Mouse (Mus musculus): ENCODE results near the gene Ksr2.
A peak's percentile ranks its signal among the peaks of the same experiment; 100 is the strongest.

The Ksr2 gene

DNA sequence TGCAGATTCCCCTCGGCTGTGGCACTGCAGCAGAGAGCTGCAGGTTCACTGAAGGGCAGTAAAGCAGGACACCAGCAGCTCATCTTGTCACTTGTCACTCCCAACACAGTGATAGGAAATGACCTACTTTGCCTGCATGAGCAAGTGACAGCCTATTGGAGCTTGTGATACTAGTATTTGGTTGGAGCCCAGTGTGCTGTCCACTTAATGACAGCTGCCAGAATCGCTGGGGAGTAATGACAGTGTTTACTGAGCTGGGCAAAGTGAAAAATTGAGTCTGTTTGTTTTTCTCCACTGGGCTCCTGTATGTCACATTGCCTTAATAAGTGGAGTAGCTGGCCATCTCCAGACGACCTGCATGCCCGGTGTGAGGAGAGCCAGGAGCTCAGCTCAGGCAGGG, 33.6 kb upstream of the Ksr2 start:
- H3K27me3 ChIP-seq (ENCODE audit: insufficient read depth, low read length), result no peaks in the 10 kb centered on the region
- TF ChIP-seq NANOG (IDR thresholded peaks at IDR 0.05; ENCODE audit: borderline replicate concordance, low read length), result no peak
- TF ChIP-seq CTCF (conservative IDR thresholded peaks at IDR 0.05; ENCODE audit: low read length), result no peak
- no peak for TF ChIP-seq POU5F1 (IDR thresholded peaks at IDR 0.05; ENCODE audit: borderline replicate concordance, low read length)
- H3K36me3 ChIP-seq (ENCODE audit: insufficient read depth, low read length), result peaks cover 100% of the 10 kb centered on the region
- H3K4me1 ChIP-seq (replicated peaks; ENCODE audit: low read depth, low read length), result peaks cover 93% of the 10 kb centered on the region
- no peak overlapping the region for H3K4me3 ChIP-seq (replicated peaks; ENCODE audit: low read length)
- no peaks in the 10 kb centered on the region for H3K9me3 ChIP-seq (ENCODE audit: low read length)

DNA sequence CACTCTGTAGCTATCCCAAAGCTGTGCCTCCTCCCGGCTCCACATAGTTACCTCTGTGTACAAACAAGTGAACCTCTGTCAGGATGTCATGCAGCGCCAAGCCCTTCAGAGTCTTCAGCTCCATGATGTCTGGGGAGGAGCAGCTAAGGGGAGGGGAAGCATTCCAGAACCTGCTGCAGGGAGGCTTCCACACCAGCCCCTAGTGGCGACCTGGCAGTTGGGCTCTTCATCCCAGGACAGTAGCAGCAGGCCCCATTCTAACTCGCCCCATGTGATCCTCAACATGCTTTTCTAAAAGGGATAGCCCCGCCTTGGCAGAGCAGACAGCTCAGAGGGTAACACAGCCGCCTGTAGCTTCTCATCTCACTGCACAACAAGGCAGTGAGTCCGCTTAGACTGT, 32.0 kb upstream of the Ksr2 start:
- H3K4me1 ChIP-seq (replicated peaks; ENCODE audit: low read depth, low read length), result peaks cover 93% of the 10 kb centered on the region
- H3K9me3 ChIP-seq (ENCODE audit: low read length), result no peaks in the 10 kb centered on the region
- peak overlapping the region; percentile 35; the same call in 1 of the 2 replicates for H3K4me3 ChIP-seq (replicated peaks; ENCODE audit: low read length)
- TF ChIP-seq CTCF (conservative IDR thresholded peaks at IDR 0.05; ENCODE audit: low read length) (peak; percentile 24), NANOG (IDR thresholded peaks at IDR 0.05; ENCODE audit: borderline replicate concordance, low read length) (no peak), POU5F1 (IDR thresholded peaks at IDR 0.05; ENCODE audit: borderline replicate concordance, low read length) (no peak)
- H3K36me3 ChIP-seq (ENCODE audit: insufficient read depth, low read length), result peaks cover 100% of the 10 kb centered on the region
- no peaks in the 10 kb centered on the region for H3K27me3 ChIP-seq (ENCODE audit: insufficient read depth, low read length)

DNA sequence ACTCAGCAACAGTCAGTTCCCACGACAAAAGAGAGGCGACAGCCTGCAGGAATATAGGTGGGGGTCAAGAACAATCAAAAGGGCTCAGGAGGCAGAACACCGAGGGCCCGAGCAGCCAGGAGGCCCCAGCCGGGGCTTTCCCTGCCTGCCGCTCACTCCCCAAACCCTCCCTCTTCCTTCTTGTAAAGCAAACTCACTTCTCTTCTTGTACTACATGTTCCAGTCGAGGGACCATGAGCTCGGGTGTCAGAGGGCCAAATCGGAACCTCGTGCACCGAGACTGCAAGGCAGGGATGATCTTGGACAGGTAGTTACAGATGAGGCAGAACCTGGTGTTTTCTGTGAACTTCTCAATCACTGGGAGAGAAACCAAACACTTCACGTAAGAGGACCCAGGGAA, 30.6 kb upstream of the Ksr2 start:
- TF ChIP-seq CTCF (conservative IDR thresholded peaks at IDR 0.05; ENCODE audit: low read length), result no peak
- no peak for TF ChIP-seq NANOG (IDR thresholded peaks at IDR 0.05; ENCODE audit: borderline replicate concordance, low read length)
- no peak for TF ChIP-seq POU5F1 (IDR thresholded peaks at IDR 0.05; ENCODE audit: borderline replicate concordance, low read length)
- H3K4me1 ChIP-seq (replicated peaks; ENCODE audit: low read depth, low read length), result peaks cover 98% of the 10 kb centered on the region
- no peaks in the 10 kb centered on the region for H3K27me3 ChIP-seq (ENCODE audit: insufficient read depth, low read length)
- no peaks in the 10 kb centered on the region for H3K9me3 ChIP-seq (ENCODE audit: low read length)
- H3K4me3 ChIP-seq (replicated peaks; ENCODE audit: low read length), result 0 out of 2 replicates have a peak overlapping the region, but pooled peaks have one; percentile 10
- peaks cover 99% of the 10 kb centered on the region for H3K36me3 ChIP-seq (ENCODE audit: insufficient read depth, low read length)

DNA sequence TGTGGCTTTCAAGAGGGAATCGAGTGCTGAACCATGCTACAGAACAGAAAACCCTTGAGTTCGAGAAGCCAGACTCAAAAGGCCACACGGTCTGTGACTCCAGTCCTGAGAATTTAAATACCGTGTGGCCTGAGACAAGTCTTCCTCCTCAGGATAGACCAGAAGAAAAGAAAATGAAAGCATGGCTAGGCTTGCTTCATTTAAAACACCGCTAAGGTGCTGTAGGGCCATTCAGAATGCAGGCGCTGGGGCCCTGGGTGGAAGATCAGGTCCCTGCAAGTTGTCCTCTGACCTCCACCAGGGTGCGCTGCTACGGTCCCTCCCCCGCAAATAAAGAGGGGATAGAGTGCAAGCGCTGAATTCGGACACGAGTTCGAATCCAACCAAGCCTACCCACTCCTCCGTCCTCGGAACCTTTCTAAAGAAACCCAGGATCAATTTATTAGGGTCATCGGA, 25.5 kb upstream of the Ksr2 start:
- H3K4me1 ChIP-seq (replicated peaks; ENCODE audit: low read depth, low read length), result peaks cover 56% of the 10 kb centered on the region
- TF ChIP-seq POU5F1 (IDR thresholded peaks at IDR 0.05; ENCODE audit: borderline replicate concordance, low read length) (no peak), CTCF (conservative IDR thresholded peaks at IDR 0.05; ENCODE audit: low read length) (peak; percentile 65), NANOG (IDR thresholded peaks at IDR 0.05; ENCODE audit: borderline replicate concordance, low read length) (no peak)
- no peaks in the 10 kb centered on the region for H3K27me3 ChIP-seq (ENCODE audit: insufficient read depth, low read length)
- H3K36me3 ChIP-seq (ENCODE audit: insufficient read depth, low read length), result peaks cover 65% of the 10 kb centered on the region
- H3K9me3 ChIP-seq (ENCODE audit: low read length), result peaks cover 29% of the 10 kb centered on the region
- peak overlapping the region; percentile 100 for H3K4me3 ChIP-seq (replicated peaks; ENCODE audit: low read length)

DNA sequence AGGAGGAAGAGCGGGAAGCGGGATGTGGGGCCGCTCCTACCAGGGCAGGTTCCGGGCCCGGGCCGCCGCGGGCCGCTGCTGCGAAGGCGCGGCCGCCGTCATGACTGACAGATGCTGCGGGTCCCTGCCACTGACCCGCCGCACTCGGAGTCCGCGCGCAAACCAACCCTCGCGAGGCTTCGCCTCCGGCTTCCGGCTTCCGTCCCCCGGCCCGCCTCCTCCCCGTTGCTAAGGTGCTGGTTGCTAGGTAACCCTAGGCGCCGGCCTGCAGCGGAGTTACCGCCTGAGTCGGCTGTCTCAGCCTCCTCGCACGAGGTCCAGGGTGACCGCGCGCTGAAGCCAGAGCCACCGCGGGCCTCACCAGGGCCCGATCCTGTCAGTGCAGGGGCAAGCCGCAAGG, 24.9 kb upstream of the Ksr2 start, which contains the start of gene Rfc5:
Gene Rfc5, minus strand, starts transcription at position 171 of the 400 bp plus-strand sequence.
- Histone ChIP-seq H3K4me1 (replicated peaks; ENCODE audit: low read depth, low read length) (peaks cover 50% of the 10 kb centered on the region), H3K9me3 (ENCODE audit: low read length) (peaks cover 34% of the 10 kb centered on the region), H3K36me3 (ENCODE audit: insufficient read depth, low read length) (peaks cover 59% of the 10 kb centered on the region), H3K4me3 (replicated peaks; ENCODE audit: low read length) (peak within 1 kb of the TSS; percentile 100), H3K27me3 (ENCODE audit: insufficient read depth, low read length) (no peaks in the 10 kb centered on the region)
- no peak for TF ChIP-seq CTCF (conservative IDR thresholded peaks at IDR 0.05; ENCODE audit: low read length)
- TF ChIP-seq NANOG (IDR thresholded peaks at IDR 0.05; ENCODE audit: borderline replicate concordance, low read length), result no peak
- no peak for TF ChIP-seq POU5F1 (IDR thresholded peaks at IDR 0.05; ENCODE audit: borderline replicate concordance, low read length)

DNA sequence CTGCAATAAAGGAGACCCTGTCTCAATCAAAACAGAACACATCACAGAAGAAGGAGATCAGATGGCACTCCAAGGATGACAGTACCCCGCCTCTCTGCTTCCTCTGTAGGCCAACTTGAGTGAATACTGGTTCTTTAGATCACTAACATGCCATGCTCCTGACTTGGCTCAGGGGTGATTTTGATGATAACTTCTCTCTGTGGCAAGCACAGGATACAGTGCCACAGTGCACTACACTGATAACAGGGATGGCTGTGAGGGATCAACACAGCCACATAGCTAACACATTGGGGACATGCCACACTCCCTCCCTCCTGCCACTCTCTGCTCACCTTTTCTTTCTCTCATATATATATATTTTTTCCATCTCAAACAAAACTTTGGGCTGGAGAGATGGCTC, 22.9 kb upstream of the Ksr2 start:
- no peak overlapping the region for H3K4me3 ChIP-seq (replicated peaks; ENCODE audit: low read length)
- H3K36me3 ChIP-seq (ENCODE audit: insufficient read depth, low read length), result peaks cover 43% of the 10 kb centered on the region
- peaks cover 44% of the 10 kb centered on the region for H3K4me1 ChIP-seq (replicated peaks; ENCODE audit: low read depth, low read length)
- no peaks in the 10 kb centered on the region for H3K27me3 ChIP-seq (ENCODE audit: insufficient read depth, low read length)
- H3K9me3 ChIP-seq (ENCODE audit: low read length), result peaks cover 52% of the 10 kb centered on the region
- TF ChIP-seq CTCF (conservative IDR thresholded peaks at IDR 0.05; ENCODE audit: low read length), result no peak
- TF ChIP-seq NANOG (IDR thresholded peaks at IDR 0.05; ENCODE audit: borderline replicate concordance, low read length), result no peak
- TF ChIP-seq POU5F1 (IDR thresholded peaks at IDR 0.05; ENCODE audit: borderline replicate concordance, low read length), result no peak

DNA sequence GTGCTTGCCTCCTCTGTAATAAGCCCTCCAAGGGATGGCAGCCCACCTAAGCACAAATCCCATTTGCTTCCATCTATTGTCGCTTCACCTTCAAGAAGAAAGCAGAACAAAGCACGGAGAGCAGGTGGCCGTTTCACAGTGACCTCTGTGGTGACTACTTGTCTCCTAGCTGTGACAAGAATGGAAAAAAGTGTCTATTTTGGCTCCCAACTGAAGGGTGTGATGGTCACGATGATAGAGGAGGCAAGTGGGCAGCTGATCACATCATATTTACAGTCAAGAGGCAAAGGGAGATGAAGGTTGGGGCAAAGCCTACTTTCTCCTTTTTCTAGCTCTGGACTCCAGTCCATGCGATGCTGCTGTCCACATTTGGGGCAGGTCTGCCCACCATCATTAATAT, 18.0 kb upstream of the Ksr2 start:
- Histone ChIP-seq H3K9me3 (ENCODE audit: low read length) (peaks cover 48% of the 10 kb centered on the region), H3K36me3 (ENCODE audit: insufficient read depth, low read length) (peaks cover 21% of the 10 kb centered on the region), H3K27me3 (ENCODE audit: insufficient read depth, low read length) (no peaks in the 10 kb centered on the region), H3K4me3 (replicated peaks; ENCODE audit: low read length) (peak overlapping the region; percentile 79), H3K4me1 (replicated peaks; ENCODE audit: low read depth, low read length) (peaks cover 49% of the 10 kb centered on the region)
- TF ChIP-seq CTCF (conservative IDR thresholded peaks at IDR 0.05; ENCODE audit: low read length) (no peak), POU5F1 (IDR thresholded peaks at IDR 0.05; ENCODE audit: borderline replicate concordance, low read length) (no peak), NANOG (IDR thresholded peaks at IDR 0.05; ENCODE audit: borderline replicate concordance, low read length) (no peak)

DNA sequence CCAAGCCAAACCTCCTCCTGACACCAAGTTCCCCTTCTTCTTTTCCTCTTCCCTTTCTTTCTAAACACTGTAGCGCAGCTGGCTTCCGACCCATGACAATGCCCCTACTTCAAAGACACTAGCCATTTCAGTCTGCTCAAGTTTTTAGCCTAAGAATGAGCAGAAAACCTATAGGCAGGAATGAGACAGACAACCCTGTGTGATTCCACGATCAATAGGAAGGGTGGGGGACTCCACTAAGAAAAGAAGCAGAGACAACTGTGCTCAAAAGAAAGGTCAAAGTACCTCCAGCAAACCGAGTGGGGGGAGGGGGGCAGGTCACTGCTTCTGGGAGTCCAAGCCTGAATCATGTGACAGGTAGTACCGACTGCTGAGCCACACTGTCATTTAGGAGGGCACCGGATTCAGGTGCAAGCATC, 17.2 kb upstream of the Ksr2 start:
- Histone ChIP-seq H3K9me3 (ENCODE audit: low read length) (peaks cover 41% of the 10 kb centered on the region), H3K4me3 (replicated peaks; ENCODE audit: low read length) (peak overlapping the region; percentile 79), H3K27me3 (ENCODE audit: insufficient read depth, low read length) (no peaks in the 10 kb centered on the region), H3K36me3 (ENCODE audit: insufficient read depth, low read length) (peaks cover 18% of the 10 kb centered on the region), H3K4me1 (replicated peaks; ENCODE audit: low read depth, low read length) (peaks cover 54% of the 10 kb centered on the region)
- TF ChIP-seq NANOG (IDR thresholded peaks at IDR 0.05; ENCODE audit: borderline replicate concordance, low read length), result peak; percentile 62; the same call in 1 of the 2 replicates
- TF ChIP-seq CTCF (conservative IDR thresholded peaks at IDR 0.05; ENCODE audit: low read length), result no peak
- TF ChIP-seq POU5F1 (IDR thresholded peaks at IDR 0.05; ENCODE audit: borderline replicate concordance, low read length), result peak; percentile 81; the same call in 1 of the 2 replicates

DNA sequence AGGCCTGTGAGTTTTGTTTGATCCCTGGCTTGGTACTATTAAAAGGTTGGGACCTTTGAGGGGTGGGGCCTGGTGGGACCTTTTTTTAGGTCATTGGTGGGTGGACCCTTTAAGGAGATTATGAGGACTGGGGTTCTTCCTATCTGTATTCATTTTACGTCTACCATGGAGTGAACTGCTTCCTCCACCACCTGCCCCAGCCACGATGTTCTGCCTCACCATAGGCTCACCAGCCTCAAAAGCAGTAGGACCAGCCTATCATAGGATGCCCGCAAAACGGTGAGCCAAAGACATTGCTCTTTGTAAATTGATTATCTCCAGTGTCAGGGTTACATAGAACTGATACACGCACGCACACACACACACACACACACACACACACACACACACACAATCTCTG, 16.4 kb upstream of the Ksr2 start:
- Histone ChIP-seq H3K4me1 (replicated peaks; ENCODE audit: low read depth, low read length) (peaks cover 62% of the 10 kb centered on the region), H3K36me3 (ENCODE audit: insufficient read depth, low read length) (peaks cover 17% of the 10 kb centered on the region), H3K9me3 (ENCODE audit: low read length) (peaks cover 33% of the 10 kb centered on the region), H3K4me3 (replicated peaks; ENCODE audit: low read length) (peak overlapping the region; percentile 79), H3K27me3 (ENCODE audit: insufficient read depth, low read length) (no peaks in the 10 kb centered on the region)
- TF ChIP-seq CTCF (conservative IDR thresholded peaks at IDR 0.05; ENCODE audit: low read length) (no peak), NANOG (IDR thresholded peaks at IDR 0.05; ENCODE audit: borderline replicate concordance, low read length) (no peak), POU5F1 (IDR thresholded peaks at IDR 0.05; ENCODE audit: borderline replicate concordance, low read length) (no peak)
